In genomic region chr14:33146287-33146686, GRCm38 (mm10) we compare ENCODE assay signal across 9 mouse cellular contexts. TPM values are rescaled to one million over a fixed set of nuclear protein-coding genes. Genes with fewer than 3 reads are reported as not detected.
DNase-seq lines count a peak whose midpoint lies in the region; ATAC-seq and TF ChIP-seq lines count a peak whose summit lies in the region.
"Had no signal": no experiment of that assay in that cellular context is flagged by ENCODE, and none has a peak within 500 bp of the region (broad histone marks: within the 10 kb centered on the region; RNA-seq: fewer than 3 reads in every experiment).

No protein-coding gene starts in this region.

- no peak overlapping the region for H3K4me3 ChIP-seq in heart, postnatal 0 days (ENCODE audit: low read depth, low read length)
- no peak overlapping the region for H3K4me3 ChIP-seq in midbrain, embryonic 14.5 days (replicated peaks; ENCODE audit: low read depth, low read length)
- H3K4me3 ChIP-seq in midbrain, embryonic 15.5 days, result no peak overlapping the region
- no peak overlapping the region for H3K4me3 ChIP-seq in heart, embryonic 11.5 days (ENCODE audit: low read depth, low read length)
- H3K4me3 ChIP-seq: myocyte had no signal

- no peak overlapping the region for H3K9ac ChIP-seq in heart, postnatal 0 days (replicated peaks; ENCODE audit: low read depth, low read length)
- H3K9ac ChIP-seq in midbrain, embryonic 14.5 days (replicated peaks; ENCODE audit: low read length), result no peak overlapping the region
- no peak overlapping the region for H3K9ac ChIP-seq in midbrain, embryonic 15.5 days
- no peak overlapping the region for H3K9ac ChIP-seq in heart, embryonic 11.5 days (ENCODE audit: low read depth, low read length)

- H3K27ac ChIP-seq in heart, postnatal 0 days (ENCODE audit: low read depth), result no peak overlapping the region
- no peak overlapping the region for H3K27ac ChIP-seq in midbrain, embryonic 14.5 days (replicated peaks; ENCODE audit: low read depth, low read length)
- H3K27ac ChIP-seq in midbrain, embryonic 15.5 days, result no peak overlapping the region
- H3K27ac ChIP-seq in heart, embryonic 11.5 days (ENCODE audit: low read depth, low read length), result no peak overlapping the region

- no peak for ATAC-seq in heart, postnatal 0 days (ENCODE audit: insufficient read depth, low read depth)
- no peak for ATAC-seq in midbrain, embryonic 14.5 days (ENCODE audit: low FRiP score, low TSS enrichment)
- no peak for ATAC-seq in midbrain, embryonic 15.5 days (replicated peaks)
- ATAC-seq in heart, embryonic 11.5 days (replicated peaks; ENCODE audit: insufficient number of reproducible peaks, low FRiP score, low TSS enrichment), result no peak

- no peak for TF ChIP-seq EP300 in heart, postnatal 0 days (IDR thresholded peaks at IDR 0.05; ENCODE audit: low read depth)

- TF ChIP-seq CTCF in heart, postnatal 0 days (IDR thresholded peaks at IDR 0.05; ENCODE audit: low read depth), result peak; percentile 52

- intact Hi-C loops in heart, postnatal 25 days (cut with DNase I), result loop anchor here (5.0 kb wide), 1 partner anchor 56 kb away; no protein-coding TSS in a partner anchor

- WGBS in heart, postnatal 0 days, result 0% methylated on average over 2 of the region's 2 CpGs
- WGBS in midbrain, embryonic 14.5 days, result 16% methylated on average over 2 of the region's 2 CpGs
- 20% methylated on average over 2 of the region's 2 CpGs for WGBS in midbrain, embryonic 15.5 days
- 15% methylated on average over 2 of the region's 2 CpGs for WGBS in heart, embryonic 11.5 days (ENCODE audit: insufficient replicate concordance)

- no peaks in the 10 kb centered on the region for H3K4me1 ChIP-seq in heart, postnatal 0 days (ENCODE audit: control insufficient read depth, insufficient read depth)
- no peaks in the 10 kb centered on the region for H3K4me1 ChIP-seq in midbrain, embryonic 14.5 days (ENCODE audit: control insufficient read depth, insufficient read depth, low read length)
- H3K4me1 ChIP-seq in midbrain, embryonic 15.5 days, result no peaks in the 10 kb centered on the region
- H3K4me1 ChIP-seq in heart, embryonic 11.5 days (ENCODE audit: control insufficient read depth, insufficient read depth, low read length), result no peaks in the 10 kb centered on the region

- no peaks in the 10 kb centered on the region for H3K36me3 ChIP-seq in heart, postnatal 0 days (replicated peaks; ENCODE audit: control insufficient read depth, insufficient read depth, low read length)
- no peaks in the 10 kb centered on the region for H3K36me3 ChIP-seq in midbrain, embryonic 14.5 days (ENCODE audit: control insufficient read depth, insufficient read depth, low read length)
- H3K36me3 ChIP-seq in midbrain, embryonic 15.5 days (replicated peaks), result no peaks in the 10 kb centered on the region
- H3K36me3 ChIP-seq in heart, embryonic 11.5 days (ENCODE audit: control insufficient read depth, insufficient read depth, low read length), result no peaks in the 10 kb centered on the region

- no peak overlapping the region for H3K4me2 ChIP-seq in heart, postnatal 0 days (ENCODE audit: low read depth, low read length)
- H3K4me2 ChIP-seq in midbrain, embryonic 14.5 days (ENCODE audit: low read length), result no peak overlapping the region
- no peak overlapping the region for H3K4me2 ChIP-seq in midbrain, embryonic 15.5 days
- no peak overlapping the region for H3K4me2 ChIP-seq in heart, embryonic 11.5 days

- no peak for DNase-seq in heart, postnatal 0 days (ENCODE audit: low spot score)
- DNase-seq in heart, adult 9 months (ENCODE audit: low spot score in 2 of 2), result no peak
- peak; percentile 34 for DNase-seq in midbrain, embryonic 14.5 days
- peak; percentile 51 for DNase-seq in brain, adult 2 months (ENCODE audit: low read depth, low spot score)
- peak; percentile 69 for DNase-seq in retina, embryonic 14.5 days (ENCODE audit: low spot score)
- no peak for DNase-seq in heart, postnatal 25 days (ENCODE audit: low spot score)

- peaks cover 13% of the 10 kb centered on the region; the same call in 1 of the 2 replicates for H3K27me3 ChIP-seq in heart, postnatal 0 days (ENCODE audit: control insufficient read depth, insufficient read depth, low read length)
- H3K27me3 ChIP-seq in midbrain, embryonic 14.5 days (ENCODE audit: control insufficient read depth, insufficient read depth, low read length), result peaks cover 7% of the 10 kb centered on the region; the same call in 1 of the 2 replicates
- peaks cover 10% of the 10 kb centered on the region; the same call in 1 of the 2 replicates for H3K27me3 ChIP-seq in midbrain, embryonic 15.5 days (replicated peaks)
- H3K27me3 ChIP-seq in heart, embryonic 11.5 days (ENCODE audit: control insufficient read depth, insufficient read depth, low read length), result peaks cover 10% of the 10 kb centered on the region

- H3K9me3 ChIP-seq in heart, postnatal 0 days (replicated peaks; ENCODE audit: control insufficient read depth, low read length), result no peaks in the 10 kb centered on the region
- H3K9me3 ChIP-seq in midbrain, embryonic 14.5 days (ENCODE audit: control insufficient read depth, low read length), result no peaks in the 10 kb centered on the region
- H3K9me3 ChIP-seq in midbrain, embryonic 15.5 days, result no peaks in the 10 kb centered on the region
- no peaks in the 10 kb centered on the region for H3K9me3 ChIP-seq in heart, embryonic 11.5 days (replicated peaks; ENCODE audit: control insufficient read depth, low read length)

RNA-seq across cellular contexts. Expression of gene Wdfy4, which starts 39.0 kb away (rescaled TPM):
- total RNA-seq in heart, postnatal 0 days (2014; rRNA removed; ENCODE audit: low replicate concordance), result 1.4 and 1.5 TPM in 2 replicates
- polyA plus RNA-seq in heart, postnatal 0 days (2015; fragmentation: Nextera tagmentation; extraction: Ambion mirVana), result 0.11 and 0.14 TPM in 2 replicates
- polyA plus RNA-seq in midbrain, embryonic 14.5 days (2014; fragmentation: Nextera tagmentation; extraction: Ambion mirVana), result 0.05 and 0.24 TPM in 2 replicates
- 0.17 and 0.30 TPM in 2 replicates for polyA plus RNA-seq in midbrain, embryonic 15.5 days (2015; fragmentation: Nextera tagmentation; extraction: Ambion mirVana)
- polyA plus RNA-seq in heart, embryonic 11.5 days (2014; fragmentation: Nextera tagmentation; extraction: Ambion mirVana), result 0.19 and 0.30 TPM in 2 replicates
- total RNA-seq in heart, postnatal 25 days (2021), result 1 to 10 TPM; 2.3 to 2.7 TPM

Comparison
In these comparisons a context has a peak if more than half of its experiments do, and no peak if none do; other contexts are left out.
1. DNase-seq: peak in midbrain, embryonic 14.5 days (single experiment), brain, adult 2 months (single experiment) and retina, embryonic 14.5 days (single experiment); none in heart, postnatal 0 days (single experiment), heart, adult 9 months (0 of 2) and heart, postnatal 25 days (single experiment).